Mouse (Mus musculus): Measurements from ENCODE around the gene Ttc25.
"Not testable (repeated sequence)": the region's sequence is repeated elsewhere in the genome, so short reads cannot be mapped to it uniquely, and the experiment has no call there.

Gene Ttc25

DNA sequence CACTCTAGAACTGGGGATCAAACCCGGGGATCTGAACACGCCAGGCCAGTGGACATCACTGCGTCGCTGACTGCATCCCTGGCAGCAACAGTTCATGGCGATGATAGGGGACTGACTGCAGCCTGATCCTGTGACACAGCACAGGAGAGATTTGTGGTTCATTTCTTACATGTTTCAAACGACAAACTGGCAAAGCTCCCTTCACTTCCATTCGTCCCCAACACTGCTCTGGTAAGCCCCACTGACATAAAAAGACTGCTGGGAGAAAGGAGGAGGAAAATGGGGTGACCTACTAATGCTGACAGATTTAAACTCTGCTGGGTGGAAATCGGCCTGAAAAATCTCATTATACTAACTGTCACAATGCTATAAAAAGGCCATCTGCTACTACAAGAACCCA lies 58.4 kb downstream of the Ttc25 start:
- no peak for DNase-seq (ENCODE audit: low read depth, low spot score)

DNA sequence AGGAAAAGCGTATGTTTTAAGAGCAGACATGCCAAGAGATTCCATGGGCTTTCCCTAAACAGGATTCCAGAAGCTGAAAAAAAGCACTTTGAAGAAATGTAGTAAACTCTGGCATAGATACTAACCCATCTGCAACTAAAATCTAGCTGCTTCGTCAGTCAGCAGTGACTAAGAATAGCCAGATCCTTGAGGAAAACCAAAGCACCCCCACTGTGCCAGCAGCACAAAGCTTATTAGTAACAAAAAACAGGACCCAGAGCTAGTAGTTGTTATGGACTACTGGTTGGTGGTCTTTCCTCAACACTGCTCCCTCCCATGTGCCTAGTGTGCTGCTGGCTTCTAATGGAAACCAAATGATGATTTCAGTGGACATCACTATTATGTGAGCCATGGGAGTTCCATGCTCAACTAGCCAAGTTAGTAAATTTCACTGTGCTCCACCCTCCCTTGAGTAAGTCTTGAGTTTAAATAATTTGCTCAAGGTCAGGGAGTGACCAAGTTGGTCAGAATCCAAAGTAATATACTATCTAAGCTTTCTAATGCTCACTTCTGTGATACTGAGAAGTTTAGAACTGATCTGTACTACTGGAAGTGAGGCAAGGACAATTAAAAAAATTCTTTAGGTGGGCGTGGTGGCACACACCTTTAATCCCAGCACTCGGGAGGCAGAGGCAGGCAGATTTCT lies 59.1 kb downstream of the Ttc25 start:
- no peak for DNase-seq (ENCODE audit: low read depth, low spot score)

- DNase-seq (ENCODE audit: low read depth, low spot score): no peak
Measured at GRCm38 (mm10) chr11:100605451-100605850, 60.0 kb downstream of the Ttc25 start.

DNA sequence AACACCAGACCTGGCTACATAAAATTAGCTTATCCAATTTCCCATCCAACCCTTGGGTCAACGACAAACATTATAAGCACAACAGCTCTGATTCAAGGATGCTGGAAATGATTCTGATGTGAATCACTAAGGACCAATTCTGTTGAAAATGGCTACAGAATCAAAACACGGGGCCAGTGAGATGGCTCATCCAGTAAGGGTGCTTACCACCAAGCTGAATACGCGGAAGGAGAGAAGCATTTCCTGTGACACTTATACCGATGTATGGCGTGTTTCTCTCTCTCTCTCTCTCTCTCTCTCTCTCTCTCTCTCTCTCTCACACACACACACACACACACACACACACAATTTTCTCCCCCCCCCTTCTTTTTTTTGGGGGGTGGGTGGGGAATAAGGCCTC lies 61.7 kb downstream of the Ttc25 start:
- DNase-seq (ENCODE audit: low read depth, low spot score): no peak

DNA sequence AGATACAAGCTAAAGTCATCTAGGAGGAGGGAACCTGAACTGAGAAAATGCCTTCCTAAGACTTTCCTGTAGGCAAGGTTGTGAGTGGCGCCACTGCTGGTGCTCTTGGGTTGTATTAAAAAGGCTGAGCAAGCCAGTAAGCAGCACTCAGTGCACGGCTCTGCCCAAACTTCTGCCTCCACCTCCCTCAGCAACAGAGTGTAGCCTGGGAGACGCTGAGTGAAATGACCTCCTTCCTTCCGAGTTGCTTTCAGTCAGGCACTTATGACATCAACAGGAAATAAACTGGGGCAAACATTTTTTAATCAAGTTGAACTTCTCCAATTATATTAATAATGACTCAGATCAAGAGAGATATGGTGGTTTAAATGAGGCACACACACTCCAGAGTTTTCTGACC lies 63.4 kb downstream of the Ttc25 start:
- no peak for DNase-seq (ENCODE audit: low read depth, low spot score)

DNA sequence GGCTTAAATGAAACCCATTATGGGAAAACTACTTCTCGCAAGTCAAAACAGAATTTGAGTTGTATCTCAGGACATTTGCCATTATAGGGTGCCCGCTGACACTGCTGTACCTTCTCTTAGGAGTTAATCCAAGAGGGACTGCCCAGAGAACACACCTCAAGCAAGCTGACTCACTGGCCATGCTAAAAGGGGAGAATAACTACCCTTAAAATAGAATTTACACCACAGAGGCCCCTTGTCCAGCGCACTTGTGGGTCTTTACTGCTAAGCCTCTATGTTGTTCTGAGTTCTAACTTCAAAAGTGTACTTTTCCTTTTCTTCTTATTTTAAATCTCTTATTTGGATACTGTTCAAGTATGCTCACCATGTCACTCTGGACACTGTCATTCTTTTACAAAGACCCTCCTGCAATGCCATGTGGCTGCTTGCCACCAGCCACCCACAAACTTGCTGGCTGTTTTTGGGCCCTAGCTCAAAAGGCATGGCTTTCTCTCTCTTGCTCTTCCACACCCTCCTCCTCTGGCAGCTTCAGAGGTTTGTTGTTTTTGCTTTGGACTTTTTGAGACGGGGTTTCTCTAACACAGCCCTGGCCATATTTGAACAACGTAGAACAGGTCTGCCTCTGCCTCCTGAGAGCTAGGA lies 64.1 kb downstream of the Ttc25 start:
- DNase-seq (ENCODE audit: low read depth, low spot score): no peak

DNA sequence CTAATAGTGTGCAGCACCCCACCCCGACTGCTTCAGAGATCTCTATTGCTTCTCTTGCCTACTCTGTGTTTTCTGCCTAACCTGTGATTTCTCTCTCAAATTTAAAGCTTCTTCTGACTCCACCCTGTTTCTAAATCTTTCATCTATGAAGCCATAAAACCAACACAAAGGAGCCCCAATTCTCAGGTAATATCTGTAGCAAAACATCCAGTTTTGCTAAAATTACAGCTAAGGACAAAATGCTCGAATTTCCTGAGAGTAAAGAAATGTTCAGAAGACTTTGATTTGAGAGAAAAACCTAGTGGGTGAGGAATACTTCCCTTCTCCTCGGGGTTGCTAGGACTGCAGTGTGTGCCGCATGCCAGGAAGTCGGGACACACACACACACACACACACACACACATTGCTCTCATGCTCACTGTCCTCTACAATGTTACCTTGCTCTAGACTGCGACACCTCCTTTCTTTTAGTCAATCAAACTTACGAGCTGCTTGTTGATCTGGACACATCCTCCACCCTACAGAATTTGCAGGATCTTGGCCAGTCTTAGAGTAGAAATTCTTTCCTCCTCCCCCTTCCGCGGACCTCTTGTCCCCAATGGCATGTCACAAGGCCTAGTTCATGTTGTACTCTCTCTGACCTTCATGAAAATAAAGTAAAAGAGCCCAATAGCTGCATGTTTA lies 64.7 kb downstream of the Ttc25 start:
- DNase-seq (ENCODE audit: low read depth, low spot score): no peak

DNA sequence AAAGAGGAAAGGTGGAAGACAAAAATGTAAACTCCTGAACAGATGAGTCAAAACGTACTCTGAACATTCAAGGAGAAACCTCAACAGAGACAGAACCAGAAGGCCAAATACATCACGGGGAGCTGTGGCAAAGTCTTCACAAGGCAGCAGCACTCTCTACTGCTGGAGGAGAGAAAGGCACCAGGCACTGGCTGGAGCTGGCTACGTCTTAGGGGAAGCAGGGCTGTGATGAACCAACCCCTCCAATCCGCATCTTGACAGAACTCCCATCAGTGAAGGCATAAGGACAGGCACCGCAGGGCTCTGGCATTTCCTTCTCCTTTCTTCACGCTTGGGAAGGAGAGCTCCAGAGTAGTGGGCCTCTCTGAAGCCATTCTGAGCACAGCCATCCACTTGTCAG lies 66.2 kb downstream of the Ttc25 start:
- DNase-seq (ENCODE audit: low read depth, low spot score): no peak

- DNase-seq (ENCODE audit: low read depth, low spot score): no peak
Measured at GRCm38 (mm10) chr11:100613241-100613640, 67.8 kb downstream of the Ttc25 start.

DNA sequence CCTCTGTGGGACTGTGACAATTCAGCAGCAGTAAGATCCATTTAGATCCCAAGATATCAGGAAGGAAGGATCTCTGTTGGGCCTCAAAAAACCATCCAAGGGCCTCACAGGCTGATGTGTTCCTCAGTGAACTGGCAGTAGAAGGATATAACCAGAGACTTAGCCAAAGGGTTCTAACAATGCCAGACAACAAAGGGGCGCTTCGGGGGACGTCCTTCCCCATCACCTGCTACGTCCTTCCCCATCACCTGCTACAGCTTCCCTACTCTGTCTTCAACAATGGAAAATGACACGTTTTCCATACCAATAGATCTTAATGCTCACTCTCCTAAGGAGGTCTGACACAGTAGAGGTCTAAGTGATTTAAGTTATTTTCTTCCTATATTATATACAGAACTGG lies 70.9 kb downstream of the Ttc25 start:
- DNase-seq (ENCODE audit: low read depth, low spot score): no peak

DNA sequence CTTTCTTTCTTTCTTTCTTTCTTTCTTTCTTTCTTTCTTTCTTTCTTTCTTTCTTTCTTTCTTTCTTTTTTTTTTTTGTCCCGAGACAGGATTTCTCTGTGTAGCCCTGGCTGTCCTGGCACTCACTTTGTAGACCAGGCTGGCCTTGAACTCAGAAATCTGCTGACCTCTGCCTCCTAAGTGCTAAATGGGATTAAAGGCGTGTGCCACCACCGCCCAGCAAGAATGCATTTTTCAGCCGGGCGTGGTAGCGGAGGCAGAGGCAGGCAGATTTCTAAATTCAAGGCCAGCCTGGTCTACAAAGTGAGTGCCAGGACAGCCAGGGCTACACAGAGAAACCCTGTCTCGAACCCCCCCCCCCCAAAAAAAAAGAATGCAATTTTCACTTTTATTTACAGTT lies 71.4 kb downstream of the Ttc25 start:
- not testable (repeated sequence) for DNase-seq (ENCODE audit: low read depth, low spot score)

DNA sequence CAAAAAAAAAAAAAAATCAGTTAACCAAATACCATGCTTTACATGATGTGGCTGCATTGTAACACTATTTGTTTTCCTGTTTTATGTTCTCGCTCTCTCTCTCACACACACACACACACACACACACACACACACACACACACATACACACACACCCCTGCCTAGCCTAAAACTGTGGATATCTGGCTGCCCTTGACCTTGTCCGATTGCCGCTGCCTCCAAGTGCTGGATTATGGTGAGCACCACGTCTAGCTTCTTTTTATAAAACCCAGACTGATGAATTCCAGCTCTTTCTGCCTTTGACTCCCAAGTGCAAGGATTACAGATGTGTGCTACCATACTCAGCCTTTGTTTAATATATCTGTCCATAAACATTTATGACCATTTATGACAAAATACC lies 72.1 kb downstream of the Ttc25 start:
- DNase-seq (ENCODE audit: low read depth, low spot score): no peak

GRCm38 (mm10) chr11:100618761-100619484 lies 73.5 kb downstream of the Ttc25 start, which contains the start of gene Nkiras2:
Gene Nkiras2 (plus strand): TSS chr11:100619244.
- no peak for DNase-seq (ENCODE audit: low read depth, low spot score)

DNA sequence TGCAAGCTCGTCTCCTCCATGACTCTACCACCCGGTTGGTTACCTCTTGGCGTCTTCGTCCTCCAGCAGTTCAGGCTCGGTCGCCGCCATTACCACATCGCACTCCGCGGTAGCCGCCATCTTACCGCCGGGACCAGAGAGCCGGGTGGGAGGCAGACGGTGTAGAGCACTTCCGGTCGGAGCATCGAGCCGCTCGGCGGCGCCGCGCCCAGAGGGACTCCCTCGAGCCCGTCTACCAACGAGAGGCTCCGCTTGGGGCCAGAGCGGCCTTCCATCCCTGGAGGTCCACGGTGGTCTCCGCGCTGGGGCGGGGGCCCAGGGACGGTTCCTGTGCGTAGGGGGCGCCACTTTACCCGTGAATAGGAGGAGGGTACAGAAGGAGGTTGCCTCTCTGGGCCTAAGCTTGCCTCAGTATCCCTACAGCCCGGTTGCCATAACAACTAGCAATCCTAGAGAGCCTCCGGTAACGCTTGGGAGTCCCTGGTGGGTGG lies 74.1 kb downstream of the Ttc25 start:
- peak; percentile 90 for DNase-seq (ENCODE audit: low read depth, low spot score)

GRCm38 (mm10) chr11:100619982-100620381 lies 74.6 kb downstream of the Ttc25 start, which contains the start of gene Dnajc7:
Gene Dnajc7 (minus strand): TSS chr11:100620168.
- no peak for DNase-seq (ENCODE audit: low read depth, low spot score)

All from retina, postnatal 7 days (tissue).